Mouse (Mus musculus): Measurements from ENCODE around the gene Map4k2.

Map4k2 gene

DNA sequence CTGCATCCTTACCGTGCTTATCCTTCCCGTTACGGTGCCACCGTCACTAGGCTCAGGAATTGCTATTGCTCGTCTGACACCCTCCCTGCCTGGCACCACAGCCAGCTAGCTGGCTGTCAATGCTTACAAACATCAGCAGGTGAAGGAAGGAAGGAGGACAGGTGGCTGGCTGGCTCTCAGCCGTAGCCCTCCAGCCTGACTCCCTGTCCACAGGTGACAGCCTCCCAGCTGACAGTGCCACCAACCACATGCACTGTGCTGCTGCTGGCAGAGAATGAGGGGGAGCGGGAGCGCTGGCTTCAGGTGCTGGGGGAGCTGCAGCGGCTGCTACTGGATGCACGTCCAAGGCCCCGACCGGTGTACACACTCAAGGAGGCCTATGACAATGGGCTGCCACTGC is 22.8 kb upstream of the Map4k2 start:
- DNase-seq, result no peak

DNA sequence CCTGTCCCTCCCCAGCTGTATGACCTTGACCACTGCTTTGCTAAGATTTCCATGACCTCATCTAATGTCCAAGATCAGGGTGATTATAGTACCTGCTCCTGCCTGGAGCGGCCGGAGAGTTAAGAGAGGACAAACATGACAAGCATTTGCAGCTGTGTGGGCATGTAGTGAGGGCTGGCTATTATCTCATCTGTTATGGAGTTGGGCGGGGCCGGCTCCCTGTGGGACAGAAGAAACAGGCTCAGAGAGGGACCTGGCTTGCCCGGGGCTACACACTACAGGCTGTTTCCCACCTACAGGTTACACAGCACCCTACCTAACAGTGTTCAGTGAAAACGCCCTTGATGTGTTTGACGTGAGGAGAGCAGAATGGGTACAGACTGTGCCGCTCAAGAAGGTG is 19.6 kb upstream of the Map4k2 start:
- no peak for DNase-seq

DNA sequence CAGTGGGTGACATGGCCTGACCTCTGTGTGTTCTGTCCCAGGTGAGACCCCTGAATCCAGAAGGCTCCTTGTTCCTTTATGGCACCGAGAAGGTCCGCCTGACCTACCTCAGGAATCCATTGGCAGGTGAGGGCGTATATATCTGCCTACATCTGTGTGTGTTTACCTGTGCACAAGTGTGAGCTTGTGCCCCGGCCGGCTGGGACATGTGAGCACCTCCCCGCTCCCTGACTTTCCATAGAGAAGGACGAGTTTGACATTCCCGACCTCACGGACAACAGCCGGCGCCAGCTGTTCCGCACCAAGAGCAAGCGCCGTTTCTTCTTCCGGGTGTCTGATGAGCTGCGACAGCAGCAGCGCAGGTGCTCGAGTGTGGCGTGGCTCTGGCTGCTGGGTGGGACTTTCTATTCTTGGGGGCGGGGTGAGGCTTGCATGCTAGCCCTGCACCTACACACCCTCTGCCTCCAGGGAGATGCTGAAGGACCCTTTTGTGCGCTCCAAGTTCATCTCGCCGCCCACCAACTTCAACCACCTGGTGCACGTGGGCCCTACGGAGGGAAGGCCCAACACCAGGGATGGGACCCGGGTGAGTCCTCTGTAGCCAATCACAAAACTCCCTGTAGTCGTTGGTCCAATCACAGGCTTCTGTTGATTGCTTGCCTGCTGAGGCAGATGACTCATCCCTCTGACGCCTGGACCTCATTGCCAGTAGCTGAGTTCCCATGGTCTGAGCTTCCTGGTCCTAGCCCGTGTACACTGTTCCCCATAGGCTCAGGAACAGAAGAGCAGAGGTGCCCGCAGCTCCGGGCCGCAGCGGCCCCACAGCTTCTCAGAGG is 18.9 kb upstream of the Map4k2 start:
- no peak for DNase-seq

DNA sequence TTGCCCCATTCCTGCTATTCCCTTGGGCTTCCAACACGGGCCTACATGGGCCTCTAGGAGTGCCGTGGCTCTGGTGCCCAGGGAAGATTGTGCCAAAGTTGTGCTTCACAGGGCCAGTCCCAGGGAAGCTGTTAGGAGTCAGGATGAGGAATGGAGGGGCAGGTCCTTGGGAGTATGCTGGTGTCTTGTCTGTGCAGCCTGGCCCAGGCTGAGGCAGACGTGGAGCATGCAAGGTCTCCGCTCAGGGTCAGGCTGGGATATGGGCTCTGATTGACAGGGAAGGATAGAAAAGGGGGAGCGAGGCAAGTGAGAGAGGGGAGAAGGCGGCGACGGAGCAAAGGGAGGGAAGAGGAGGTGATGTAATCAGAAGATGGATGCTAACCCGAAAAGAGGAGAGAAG is 16.2 kb upstream of the Map4k2 start:
- no peak for DNase-seq

DNA sequence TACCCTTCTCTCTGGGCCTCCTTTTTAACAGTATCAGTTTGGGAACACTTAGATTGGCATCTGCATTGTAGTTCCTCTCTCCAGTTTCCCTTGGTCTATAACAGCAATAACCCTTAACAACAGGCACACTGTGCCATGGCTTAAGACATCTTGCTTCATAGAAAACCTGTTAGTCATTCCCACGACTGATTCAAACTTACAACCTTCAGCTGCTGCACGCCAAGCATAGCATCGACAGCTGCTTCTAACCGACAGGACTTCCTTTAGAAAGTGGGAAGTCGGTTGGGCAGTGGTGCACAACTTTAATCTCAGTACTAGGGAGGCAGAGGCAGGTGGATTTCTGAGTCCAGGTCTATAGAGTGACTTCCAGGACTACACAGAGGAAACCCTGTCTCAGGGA is 9.8 kb upstream of the Map4k2 start:
- no peak for DNase-seq

DNA sequence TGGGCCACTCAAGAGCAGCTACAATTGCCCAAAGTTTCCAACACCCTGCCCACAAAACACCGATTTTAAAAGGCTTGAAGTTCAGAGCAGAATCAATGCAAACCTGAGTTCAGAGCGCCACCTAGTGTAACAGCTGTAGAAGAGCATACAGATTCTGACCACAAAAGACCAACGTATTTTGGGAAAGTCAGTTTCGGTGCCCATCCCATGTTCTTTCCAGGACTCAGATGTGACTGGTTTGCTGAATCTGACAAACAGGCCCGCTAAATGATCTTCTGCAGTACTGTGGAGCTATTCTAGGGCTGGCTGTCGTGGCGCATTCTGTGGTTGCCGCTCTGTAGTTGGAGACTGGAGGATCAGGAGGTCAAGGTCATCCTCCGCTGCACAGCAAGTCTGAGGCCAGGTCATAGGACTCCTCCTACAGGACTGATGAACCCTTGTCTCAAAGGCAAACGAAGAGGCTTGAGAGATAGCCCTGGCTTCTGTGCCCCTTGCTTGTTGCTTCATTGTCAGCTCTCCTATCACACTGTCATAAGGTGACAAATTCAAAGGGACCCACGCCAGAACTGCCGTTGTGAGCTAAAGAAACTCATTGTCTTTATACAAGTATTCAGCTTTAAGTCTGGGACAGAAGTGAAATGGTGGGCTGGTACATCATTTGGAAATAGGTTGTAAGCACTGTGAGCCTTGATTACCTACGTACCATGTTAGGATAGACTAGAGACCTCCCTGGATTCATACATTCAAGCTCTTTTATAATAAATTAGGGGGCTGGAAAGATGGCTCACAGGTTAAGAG is 9.0 kb upstream of the Map4k2 start:
- DNase-seq, result peak; percentile 49 to 71

DNA sequence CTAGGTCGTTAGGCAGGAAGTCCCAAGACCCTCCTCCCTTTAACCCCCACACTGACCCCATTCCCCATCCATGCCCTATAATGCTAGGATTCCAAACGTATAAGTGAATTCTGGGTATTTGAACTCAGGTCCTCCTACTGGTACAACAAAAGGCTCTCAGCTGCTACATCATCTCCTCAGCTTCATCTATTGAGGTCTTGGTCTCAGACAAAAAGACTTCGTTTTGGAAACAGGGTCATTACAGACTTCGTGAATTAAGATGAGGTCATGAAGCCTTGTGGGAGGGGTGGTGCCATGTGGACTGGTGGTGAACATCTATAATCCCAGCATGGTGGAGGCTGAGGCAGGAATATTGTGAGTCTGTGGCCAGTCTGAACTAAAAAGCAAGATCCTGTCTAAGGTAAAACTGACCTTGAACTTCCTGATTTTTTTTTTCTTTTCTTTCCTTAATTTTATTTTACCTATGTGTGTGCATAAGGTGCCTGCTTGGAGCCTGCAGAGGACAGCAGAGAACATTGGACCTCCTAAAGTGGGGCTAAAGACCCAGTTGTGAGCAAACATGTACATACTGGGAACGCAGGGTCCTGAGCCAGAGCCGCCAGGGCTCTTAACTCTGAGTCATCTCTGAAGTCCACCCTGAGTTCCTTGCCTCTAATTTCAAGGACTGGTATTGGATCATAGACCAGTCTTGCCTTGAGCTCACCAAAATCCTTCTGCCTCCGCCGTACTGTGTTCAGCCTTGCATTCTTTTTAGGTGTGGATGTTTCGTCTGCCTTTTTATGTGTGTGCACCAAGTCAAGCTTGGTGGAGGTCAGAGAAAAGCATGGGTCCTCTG is 7.0 kb upstream of the Map4k2 start:
- no peak for DNase-seq

DNA sequence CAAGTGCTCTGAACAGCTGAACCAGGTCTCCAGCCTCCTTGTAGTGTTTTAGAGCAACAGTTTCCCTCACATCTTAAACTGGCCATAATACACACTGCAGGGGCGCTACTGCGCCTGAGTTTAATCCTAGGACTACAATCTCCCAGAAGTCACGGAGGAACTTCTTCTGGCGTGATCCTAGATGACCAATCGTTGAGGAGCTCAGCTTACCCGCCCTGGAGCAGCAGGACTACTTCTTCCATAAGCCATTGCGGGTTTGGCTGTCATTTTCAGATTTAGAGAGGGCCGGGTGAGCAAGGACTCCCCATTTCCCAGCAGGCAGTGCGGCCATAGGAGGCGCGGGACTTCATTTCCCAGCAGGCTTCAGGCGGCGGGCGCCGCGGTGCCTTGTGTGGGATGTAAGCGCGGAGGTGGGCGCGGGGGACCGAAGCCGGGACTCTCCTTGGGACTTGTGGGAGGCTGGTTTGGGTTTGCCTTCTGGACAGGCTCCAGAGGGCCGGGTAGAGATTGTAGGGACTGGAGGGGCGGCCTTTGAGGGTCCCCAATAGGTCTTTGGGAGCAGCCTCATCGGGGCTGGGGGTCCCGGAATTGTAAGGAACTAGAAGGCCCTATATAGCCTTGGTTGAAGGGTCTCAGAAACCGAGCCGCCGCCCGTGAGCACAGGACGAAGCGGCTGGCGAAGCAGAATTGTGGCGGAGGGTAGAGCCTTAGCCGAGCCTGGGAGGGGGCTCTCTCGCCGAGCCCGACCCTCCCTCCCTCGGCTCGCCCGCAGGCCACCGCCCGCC is 6.1 kb upstream of the Map4k2 start, which contains the start of gene Men1:
TSS of gene Men1 (plus strand) at position 307 of the 785 bp plus-strand sequence.
- peak; percentile 95 to 98 for DNase-seq

DNA sequence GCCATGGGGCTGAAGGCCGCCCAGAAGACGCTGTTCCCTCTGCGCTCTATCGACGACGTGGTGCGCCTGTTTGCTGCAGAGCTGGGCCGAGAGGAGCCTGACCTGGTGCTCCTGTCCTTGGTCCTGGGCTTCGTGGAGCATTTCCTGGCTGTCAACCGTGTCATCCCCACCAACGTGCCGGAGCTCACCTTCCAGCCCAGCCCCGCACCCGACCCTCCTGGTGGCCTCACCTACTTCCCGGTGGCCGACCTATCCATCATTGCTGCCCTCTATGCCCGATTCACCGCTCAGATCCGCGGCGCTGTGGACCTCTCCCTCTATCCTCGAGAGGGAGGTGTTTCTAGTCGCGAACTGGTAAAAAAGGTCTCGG is 5.5 kb upstream of the Map4k2 start:
- peak in 1 of 2 experiments; percentile 56 for DNase-seq

DNA sequence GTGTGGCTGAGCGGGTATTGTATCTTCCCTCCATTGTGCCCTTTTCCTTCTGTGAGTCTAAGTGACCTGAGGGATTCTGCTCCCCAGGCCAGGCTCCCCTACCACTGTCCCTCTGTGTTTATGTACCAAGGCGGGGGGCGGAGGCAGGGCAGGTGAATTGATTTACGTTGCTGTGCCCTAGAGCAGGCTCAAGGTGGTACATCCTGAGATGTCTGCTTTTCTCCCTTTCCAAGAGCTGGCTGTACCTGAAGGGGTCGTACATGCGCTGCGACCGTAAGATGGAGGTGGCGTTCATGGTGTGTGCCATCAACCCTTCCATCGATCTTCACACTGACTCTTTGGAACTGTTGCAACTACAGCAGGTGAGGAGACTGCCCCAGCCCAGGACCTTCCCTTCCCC is 4.0 kb upstream of the Map4k2 start:
- DNase-seq, result no peak

DNA sequence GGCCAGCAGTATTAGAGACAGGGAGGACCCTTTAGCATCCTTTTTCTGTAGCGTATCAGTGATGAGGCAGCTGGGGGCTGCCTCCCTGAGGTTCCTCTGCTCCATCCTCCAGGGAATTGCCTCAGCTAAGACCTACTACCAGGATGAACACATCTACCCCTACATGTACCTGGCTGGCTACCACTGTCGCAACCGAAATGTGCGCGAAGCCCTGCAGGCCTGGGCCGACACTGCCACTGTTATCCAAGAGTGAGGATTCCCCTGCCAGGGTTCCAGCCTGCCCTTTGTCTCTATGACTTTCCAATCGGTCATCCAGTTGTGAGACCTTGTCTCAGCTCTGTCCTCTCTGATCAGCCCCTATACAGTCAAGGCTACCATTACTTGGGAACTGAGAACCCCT is 2.8 kb upstream of the Map4k2 start:
- DNase-seq, result no peak

DNA sequence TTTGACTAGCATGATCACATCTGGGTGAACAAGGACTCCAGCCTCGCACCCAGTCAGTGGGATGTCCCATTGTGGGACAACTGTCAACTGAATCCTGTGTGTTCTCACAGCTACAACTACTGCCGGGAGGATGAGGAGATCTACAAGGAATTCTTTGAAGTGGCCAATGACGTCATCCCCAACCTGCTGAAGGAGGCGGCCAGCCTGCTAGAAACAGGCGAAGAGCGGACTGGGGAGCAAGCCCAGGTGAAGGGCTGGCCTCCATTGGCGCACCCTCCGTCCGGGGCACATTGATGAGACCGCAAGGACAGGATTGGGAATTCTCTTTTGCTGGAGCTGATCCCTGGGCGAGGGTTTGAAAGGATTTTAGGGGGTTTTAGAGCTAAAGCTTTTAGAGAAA is 2.2 kb upstream of the Map4k2 start:
- no peak for DNase-seq

DNA sequence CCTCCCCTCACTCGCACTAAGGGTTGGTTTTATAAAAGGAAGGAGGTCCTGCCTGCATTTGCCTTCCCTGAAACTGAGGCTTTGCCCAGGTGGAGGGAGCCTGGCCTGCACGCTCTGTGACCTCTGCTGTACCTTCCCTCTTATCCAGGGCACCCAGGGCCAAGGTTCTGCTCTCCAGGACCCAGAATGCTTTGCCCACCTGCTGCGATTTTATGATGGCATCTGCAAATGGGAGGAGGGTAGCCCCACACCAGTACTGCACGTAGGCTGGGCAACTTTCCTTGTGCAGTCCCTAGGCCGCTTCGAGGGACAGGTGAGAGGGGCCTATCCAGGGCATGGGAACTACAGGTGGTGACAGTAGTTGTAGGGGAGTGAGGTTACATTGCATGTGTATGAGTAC is 1.7 kb upstream of the Map4k2 start:
- no peak for DNase-seq

DNA sequence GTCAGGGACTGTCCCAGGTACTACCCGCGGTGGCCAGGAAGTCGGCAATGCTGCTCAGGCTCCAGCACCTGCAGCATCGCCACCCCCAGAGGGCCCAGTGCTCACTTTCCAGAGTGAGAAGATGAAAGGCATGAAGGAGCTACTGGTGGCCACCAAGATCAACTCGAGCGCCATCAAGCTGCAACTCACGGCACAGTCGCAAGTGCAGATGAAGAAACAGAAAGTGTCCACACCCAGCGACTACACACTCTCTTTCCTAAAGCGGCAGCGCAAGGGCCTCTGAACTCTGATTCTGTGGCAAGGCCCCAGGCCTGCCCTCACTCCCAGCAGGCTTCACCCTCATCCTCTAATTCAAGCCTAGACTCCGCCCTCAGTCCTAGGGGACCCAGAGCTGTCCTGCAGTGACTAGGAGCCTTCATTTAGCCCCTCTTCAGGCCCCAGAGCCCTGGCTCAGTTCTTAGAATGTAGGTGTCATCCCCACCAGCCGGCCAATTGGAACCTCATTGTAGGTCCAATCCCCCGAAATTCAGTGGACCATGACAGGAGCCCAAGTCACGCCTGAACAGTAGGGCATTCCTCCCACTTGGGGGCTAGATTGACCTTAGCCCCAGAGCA is 938 bp upstream of the Map4k2 start:
- peak; percentile 82 to 87 for DNase-seq

DNA sequence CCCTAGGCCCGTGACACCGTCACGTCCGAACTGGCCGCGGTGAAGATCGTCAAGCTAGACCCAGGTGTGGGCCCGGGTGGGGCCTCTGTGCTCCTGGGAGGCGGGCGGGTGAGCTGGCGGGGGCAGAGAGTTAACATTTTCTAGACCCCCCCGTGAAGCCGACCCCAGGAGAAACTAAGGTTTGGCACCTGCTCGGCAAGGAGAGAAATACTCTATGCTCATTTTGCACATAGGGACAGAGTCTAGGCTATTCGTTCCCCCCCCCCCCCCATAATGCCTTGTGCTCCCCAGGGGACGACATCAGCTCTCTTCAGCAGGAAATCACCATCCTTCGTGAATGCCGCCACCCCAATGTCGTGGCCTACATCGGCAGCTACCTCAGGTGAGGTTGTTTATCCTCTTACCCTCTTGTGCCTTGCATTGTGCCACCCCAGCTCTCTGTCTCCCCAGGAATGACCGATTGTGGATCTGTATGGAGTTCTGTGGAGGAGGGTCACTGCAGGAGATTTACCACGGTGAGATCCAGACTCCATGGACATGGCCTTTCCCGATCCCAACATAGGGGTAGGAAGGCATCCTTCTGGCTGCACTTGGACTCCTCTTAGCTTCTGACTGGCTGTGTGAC is 630 bp downstream of the Map4k2 start:
- no peak for DNase-seq

DNA sequence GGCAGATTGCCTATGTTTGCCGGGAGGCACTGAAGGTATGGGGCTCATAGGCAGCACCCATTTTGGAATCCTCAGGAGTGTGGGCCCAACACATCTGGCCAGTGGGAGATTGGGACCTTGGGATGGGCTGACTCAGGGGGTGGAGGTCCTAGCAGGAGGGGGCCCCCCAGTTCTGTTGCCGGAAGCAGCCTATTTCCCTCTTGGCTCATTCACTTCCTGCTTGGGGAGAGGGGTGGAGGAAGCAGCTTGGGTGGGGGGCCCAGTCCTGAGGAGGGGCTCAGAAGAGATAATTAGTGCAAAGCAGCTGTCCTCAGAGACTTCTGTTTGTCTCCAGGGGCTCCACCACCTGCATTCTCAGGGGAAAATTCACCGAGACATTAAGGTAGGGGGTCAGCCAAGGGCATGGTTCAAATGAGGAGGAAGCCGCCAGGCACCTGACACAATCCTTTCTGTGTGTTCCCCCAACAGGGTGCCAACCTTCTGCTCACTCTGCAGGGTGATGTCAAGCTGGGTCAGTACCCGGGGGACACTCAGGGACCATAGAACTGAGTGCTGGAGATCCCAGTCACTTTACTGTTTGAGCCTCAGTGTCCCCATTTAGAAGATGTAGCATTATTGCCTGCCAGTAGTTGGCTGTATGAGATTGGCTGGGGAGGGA is 1.5 kb downstream of the Map4k2 start:
- peak in 1 of 2 experiments; percentile 30 for DNase-seq

DNA sequence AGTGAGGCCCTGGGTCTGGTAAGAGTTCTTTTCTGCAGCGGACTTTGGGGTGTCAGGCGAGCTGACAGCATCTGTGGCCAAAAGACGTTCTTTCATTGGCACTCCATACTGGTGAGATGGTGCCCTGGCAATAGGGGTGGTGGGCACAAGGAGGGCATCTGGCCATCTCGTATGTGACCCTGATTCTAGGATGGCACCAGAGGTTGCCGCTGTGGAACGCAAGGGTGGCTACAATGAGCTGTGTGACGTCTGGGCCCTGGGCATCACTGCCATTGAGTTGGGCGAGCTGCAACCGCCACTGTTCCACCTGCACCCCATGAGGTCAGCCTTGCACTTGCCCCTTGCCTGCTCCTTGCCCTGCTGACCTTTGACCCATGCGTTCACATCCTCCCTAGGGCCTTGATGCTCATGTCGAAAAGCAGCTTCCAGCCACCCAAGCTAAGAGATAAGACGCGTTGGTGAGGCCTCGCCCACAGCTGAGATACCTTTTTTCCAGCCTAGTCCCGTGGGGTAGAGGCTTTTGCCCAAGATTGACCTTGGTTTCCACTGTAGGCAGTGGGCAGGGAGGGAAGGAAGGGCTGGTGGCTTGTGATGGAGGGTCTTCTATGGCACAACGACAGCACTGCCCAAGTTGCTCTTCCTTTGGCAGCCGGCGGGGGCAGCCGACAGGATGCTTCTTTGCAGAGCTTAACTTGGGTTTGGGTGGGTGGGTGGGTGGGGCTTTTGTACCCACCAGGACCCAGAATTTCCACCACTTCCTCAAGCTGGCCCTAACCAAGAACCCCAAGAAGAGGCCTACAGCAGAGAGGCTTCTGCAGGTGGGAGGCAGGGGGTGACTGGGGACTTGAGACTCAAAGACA is 2.4 kb downstream of the Map4k2 start:
- DNase-seq, result peak in 1 of 2 experiments; percentile 22

DNA sequence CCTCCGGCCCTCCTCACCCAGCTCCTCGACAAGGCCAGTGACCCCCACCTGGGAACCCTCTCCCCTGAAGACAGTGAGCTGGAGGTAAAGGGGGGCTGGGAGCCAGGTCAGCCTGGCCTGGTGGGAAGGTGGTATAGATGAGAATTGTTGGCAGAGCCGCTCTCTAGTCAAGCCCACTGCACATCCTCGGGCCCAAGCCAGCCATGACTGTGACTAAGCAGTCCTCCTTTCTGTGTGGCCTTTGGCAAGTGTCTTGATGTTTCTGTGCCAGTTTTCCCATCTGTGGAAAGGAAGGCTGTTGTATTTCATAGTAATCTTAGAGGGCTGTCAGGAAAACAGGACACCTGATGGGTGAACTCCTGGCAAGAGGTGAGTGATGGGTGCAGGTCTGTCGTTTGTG is 3.1 kb downstream of the Map4k2 start:
- DNase-seq, result no peak

DNA sequence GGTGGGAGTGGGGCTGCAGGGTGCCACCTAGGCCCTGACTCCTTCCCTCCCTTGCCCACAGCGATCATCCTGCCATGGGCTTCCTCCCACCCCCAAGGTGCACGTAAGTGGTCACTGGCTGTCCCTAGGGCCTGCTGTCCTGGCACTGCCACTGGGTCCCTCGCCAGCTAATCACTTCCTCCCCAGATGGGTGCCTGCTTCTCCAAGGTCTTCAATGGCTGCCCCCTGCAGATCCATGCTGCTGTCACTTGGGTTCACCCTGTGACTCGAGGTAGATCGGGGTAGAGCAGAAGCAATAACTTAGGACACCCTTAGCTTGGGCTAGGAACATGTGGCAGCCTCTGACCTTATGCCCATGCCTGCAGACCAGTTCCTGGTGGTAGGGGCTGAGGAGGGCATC is 5.1 kb downstream of the Map4k2 start:
- DNase-seq, result no peak

DNA sequence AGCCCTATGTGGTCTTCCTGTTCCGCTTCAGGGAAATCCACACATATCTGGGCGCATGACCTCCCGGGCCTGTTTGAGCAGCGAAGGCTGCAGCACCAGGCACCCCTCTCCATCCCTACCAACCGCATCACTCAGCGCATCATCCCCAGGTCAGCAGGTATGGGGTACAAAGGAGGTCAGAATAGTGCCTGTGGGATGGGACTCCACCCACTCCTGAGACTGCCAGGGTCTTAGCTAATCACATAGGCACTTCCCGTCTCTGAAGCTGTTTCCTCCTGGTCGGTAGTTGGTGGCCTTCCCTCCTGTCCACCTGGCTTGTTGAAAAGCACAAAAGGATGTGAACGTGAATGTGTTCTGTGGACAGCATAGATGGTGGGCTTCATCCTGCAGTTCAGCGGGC is 5.7 kb downstream of the Map4k2 start:
- no peak for DNase-seq
